Mouse (Mus musculus) limb, embryonic 11.5 days (tissue): ENCODE results near the gene Nat8f3. TPM values are rescaled to one million over a fixed set of nuclear protein-coding genes. Genes with fewer than 3 reads are reported as not detected.
"Not testable (repeated sequence)": the region's sequence is repeated elsewhere in the genome, so short reads cannot be mapped to it uniquely, and the experiment has no call there.

Source experiments
- ATAC-seq: fragments of 200-750 bp; cut with Nextera tagmentation; 2 replicates; pipeline ENCODE4 v1.8.0; 2017; ENCODE audit warnings: low read depth; ENCODE audit not compliant: insufficient number of reproducible peaks, low FRiP score, low TSS enrichment
- DNase-seq: peaks from one replicate; pipeline ENCODE4 v3.0.0-alpha.2; 2015; ENCODE audit warnings: low spot score
- H3K27ac ChIP-seq: fragments of 300-500 bp; sonication (generic); replicated peaks from 2 replicates; pipeline ENCODE4 v1.5.1; 2014; ENCODE audit warnings: low read depth, mild to moderate bottlenecking, low read length
- H3K27me3 ChIP-seq: fragments of 300-500 bp; sonication (generic); 2 replicates; pipeline ENCODE4 v1.6.1; 2014; ENCODE audit warnings: mild to moderate bottlenecking, low read length, mixed read lengths; ENCODE audit not compliant: control insufficient read depth, insufficient read depth
- H3K36me3 ChIP-seq: fragments of 300-500 bp; sonication (generic); 2 replicates; pipeline ENCODE4 v1.6.1; 2014; ENCODE audit warnings: mild to moderate bottlenecking, low read length, moderate library complexity, mixed read lengths; ENCODE audit not compliant: control insufficient read depth, insufficient read depth
- H3K4me1 ChIP-seq: fragments of 300-500 bp; sonication (generic); 2 replicates; pipeline ENCODE4 v1.6.1; 2014; ENCODE audit warnings: low read length, mixed read lengths; ENCODE audit not compliant: control insufficient read depth, insufficient read depth
- H3K4me2 ChIP-seq: fragments of 300-500 bp; sonication (generic); 2 replicates; pipeline ENCODE4 v1.6.1; 2014; ENCODE audit warnings: low read depth, mild to moderate bottlenecking, moderate library complexity; ENCODE audit not compliant: severe bottlenecking
- H3K4me3 ChIP-seq: fragments of 300-500 bp; sonication (generic); 2 replicates; pipeline ENCODE4 v1.5.1; 2014; ENCODE audit warnings: low read depth, low read length
- H3K9ac ChIP-seq: fragments of 300-500 bp; sonication (generic); 2 replicates; pipeline ENCODE4 v1.6.1; 2014; ENCODE audit warnings: mild to moderate bottlenecking, low read length
- H3K9me3 ChIP-seq: fragments of 300-500 bp; sonication (generic); 2 replicates; pipeline ENCODE4 v1.6.1; 2016; ENCODE audit warnings: low read length; ENCODE audit not compliant: control insufficient read depth
- WGBS: fragments of 180-500 bp; shearing (Covaris S2); extraction: QIAGEN DNeasy Blood & Tissue Kit; methylation state at CpG from one replicate; pipeline ENCODE4 v1.1.7; 2014; 5-methylcytosine and 5-hydroxymethylcytosine counted together
- microRNA-seq: library from miRNA; unstranded; fragments of <30 nt; microRNA quantifications from one replicate; pipeline ENCODE4, GENCODE M21; 2016
- polyA plus RNA-seq: library from polyadenylated mRNA; unstranded; fragments of >200 nt; fragmentation: Nextera tagmentation; extraction: Ambion mirVana; gene quantifications from 2 replicates; pipeline ENCODE4 v1.2.1, GENCODE M21; 2014

The Nat8f3 gene
- polyA plus RNA-seq, 1 experiment from 2014 or later = 0.21 TPM

- H3K9me3 ChIP-seq, H3K4me2 ChIP-seq, H3K27me3 ChIP-seq, ATAC-seq, H3K9ac ChIP-seq, H3K4me1 ChIP-seq, H3K4me3 ChIP-seq, H3K36me3 ChIP-seq, DNase-seq, H3K27ac ChIP-seq: not testable (repeated sequence)
- 76% methylated on average over 3 of the region's 6 CpGs for WGBS
Measured at GRCm38 (mm10) chr6:85755705-85756249, 9.8 kb downstream of the Nat8f3 start.

DNA sequence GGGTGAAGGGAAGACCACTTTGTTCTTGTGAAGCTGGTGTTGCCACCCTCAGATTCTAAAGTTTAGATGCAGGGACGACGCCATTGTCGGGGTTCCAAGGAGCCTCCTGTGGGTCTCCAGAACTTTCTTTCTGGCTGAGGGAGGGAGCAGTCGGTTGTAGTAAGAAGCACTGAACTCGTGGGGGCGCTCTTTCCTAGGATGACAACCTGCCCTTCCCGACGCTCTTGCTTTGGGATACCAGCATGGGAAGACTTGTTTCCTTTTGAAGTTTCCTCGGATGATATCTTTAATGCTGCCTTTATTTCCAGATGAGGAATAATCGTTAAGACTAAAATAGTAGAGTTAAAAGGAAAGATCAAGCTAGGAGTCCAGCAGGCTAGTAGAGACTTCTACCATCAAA is 52.4 kb downstream of the Nat8f3 start, which contains the start of gene Nat8f7:
Gene Nat8f7, minus strand, starts transcription at position 101 of the 400 bp plus-strand sequence.
- 83% methylated on average over 10 of the region's 10 CpGs for WGBS
- DNase-seq, H3K4me1 ChIP-seq, H3K9ac ChIP-seq, H3K4me2 ChIP-seq, H3K27me3 ChIP-seq, ATAC-seq, H3K4me3 ChIP-seq, H3K36me3 ChIP-seq, H3K27ac ChIP-seq, H3K9me3 ChIP-seq: not testable (repeated sequence)

- H3K9ac ChIP-seq, H3K4me1 ChIP-seq, DNase-seq, H3K27me3 ChIP-seq, H3K27ac ChIP-seq, H3K9me3 ChIP-seq, ATAC-seq, H3K36me3 ChIP-seq, H3K4me2 ChIP-seq, H3K4me3 ChIP-seq: not testable (repeated sequence)
- WGBS = 100% methylated on average over 1 of the region's 1 CpGs
Measured at GRCm38 (mm10) chr6:85709607-85710006, 55.9 kb downstream of the Nat8f3 start.

GRCm38 (mm10) chr6:85709206-85709605 is 56.3 kb downstream of the Nat8f3 start:
- not testable (repeated sequence) for H3K36me3 ChIP-seq, H3K4me1 ChIP-seq, H3K9me3 ChIP-seq, H3K4me2 ChIP-seq, H3K4me3 ChIP-seq, ATAC-seq, H3K27ac ChIP-seq, H3K9ac ChIP-seq, H3K27me3 ChIP-seq, DNase-seq
- WGBS = 90% methylated on average over 5 of the region's 5 CpGs

GRCm38 (mm10) chr6:85701943-85702342 is 63.6 kb downstream of the Nat8f3 start:
- not testable (repeated sequence) for H3K36me3 ChIP-seq, ATAC-seq, H3K4me2 ChIP-seq, H3K9ac ChIP-seq, H3K27ac ChIP-seq, DNase-seq, H3K9me3 ChIP-seq, H3K27me3 ChIP-seq, H3K4me3 ChIP-seq, H3K4me1 ChIP-seq
- 74% methylated on average over 2 of the region's 4 CpGs for WGBS

Small RNA genes within 50 kb of the gene (microRNA-seq; reads per million reads assigned to microRNA genes)
- gene Gm27317 (not detected), gene Mir6375 (not detected)

Other genes starting within 250 kb of the Nat8f3 start
- gene Alms1, start 178.2 kb downstream of the Nat8f3 start, polyA plus RNA-seq = 9.2 and 11.3 TPM in 2 replicates
- not detected in 2 replicates for gene Nat8f7, start 52.5 kb downstream of the Nat8f3 start, polyA plus RNA-seq
- gene Nat8f6, start 55.2 kb upstream of the Nat8f3 start, polyA plus RNA-seq = not detected in 2 replicates
- not detected in 2 replicates for gene Nat8f5, start 55.2 kb upstream of the Nat8f3 start, polyA plus RNA-seq
- not detected in 2 replicates for gene Nat8, start 66.3 kb upstream of the Nat8f3 start, polyA plus RNA-seq
- not detected in 2 replicates for gene Nat8f2, start 103.4 kb upstream of the Nat8f3 start, polyA plus RNA-seq
- 2.3 and 3.2 TPM in 2 replicates for gene Nat8f4, start 139.1 kb upstream of the Nat8f3 start, polyA plus RNA-seq
- gene Tprkb, start 146.1 kb upstream of the Nat8f3 start, polyA plus RNA-seq = 25.3 and 29.0 TPM in 2 replicates
- 3.5 and 4.4 TPM in 2 replicates for gene Nat8f1, start 149.9 kb upstream of the Nat8f3 start, polyA plus RNA-seq
- 44.7 and 50.6 TPM in 2 replicates for gene Dusp11, start 195.9 kb upstream of the Nat8f3 start, polyA plus RNA-seq